Mouse (Mus musculus) ES-Bruce4 (cell line): ENCODE results near the gene Ldlrad3.

Experiments used
- CTCF ChIP-seq: IDR thresholded peaks from one replicate; pipeline ENCODE4 v1.8.1; 2011; ENCODE audit warnings: low read depth, low read length
- POLR2A ChIP-seq: IDR thresholded peaks from one replicate; pipeline ENCODE4 v1.8.1; 2011; ENCODE audit warnings: low read length; ENCODE audit not compliant: insufficient read depth

DNA sequence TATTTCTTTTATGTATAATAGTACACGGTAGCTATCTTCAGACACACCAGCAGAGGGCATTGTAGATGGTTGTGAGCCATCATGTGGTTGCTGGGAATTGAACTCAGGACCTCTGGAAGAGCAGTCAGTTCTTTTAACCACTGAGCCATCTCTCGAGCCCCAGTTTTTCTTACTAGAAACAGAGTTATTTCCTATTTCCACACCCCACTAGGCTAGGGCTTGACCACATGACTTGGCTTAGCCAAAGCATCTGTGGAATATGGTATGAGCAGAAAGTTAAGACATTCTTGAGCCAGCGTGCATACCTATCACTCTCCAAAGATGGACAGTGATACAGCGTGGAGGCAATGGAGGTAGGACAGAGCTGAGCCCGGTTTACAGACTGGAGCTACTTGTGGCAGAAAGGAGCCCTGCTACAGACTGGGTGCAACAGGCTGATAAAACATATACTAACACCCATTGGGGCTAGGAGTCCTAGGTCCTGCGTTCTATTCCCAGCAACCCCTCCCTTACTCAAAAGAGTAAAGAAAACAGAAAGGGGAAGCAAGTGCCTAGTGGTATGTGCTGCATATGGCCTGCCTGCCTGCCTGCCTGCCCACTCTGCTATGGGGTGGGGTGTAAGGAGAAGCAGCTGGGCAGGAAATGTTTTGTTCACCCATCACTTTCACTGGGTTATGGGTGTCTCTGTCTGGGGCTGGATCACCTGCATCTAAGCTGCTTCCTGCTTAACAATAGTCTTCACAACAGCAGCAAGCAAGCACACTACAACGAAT, 147.1 kb downstream of the Ldlrad3 start:
- no peak for TF ChIP-seq CTCF
- no peak for TF ChIP-seq POLR2A
